Mouse (Mus musculus) small intestine, adult 2 months (tissue): ENCODE measurements around the gene Lrrc41.

Experiments used
- CTCF ChIP-seq: fragments of 200-500 bp; IDR thresholded peaks from 2 replicates; pipeline ENCODE4 v1.5.1; 2012; ENCODE audit warnings: low read depth, mild to moderate bottlenecking, control low read depth, inconsistent platforms, low read length, moderate library complexity, mixed read lengths; ENCODE audit not compliant: insufficient replicate concordance, insufficient read length; ENCODE audit errors: extremely low read depth
- POLR2A ChIP-seq: fragments of 200-500 bp; IDR thresholded peaks from 2 replicates; pipeline ENCODE4 v1.6.1; 2012; ENCODE audit warnings: low read depth, mild to moderate bottlenecking, control low read depth, inconsistent platforms, low read length, moderate library complexity

GRCm38 (mm10) chr4:116105278-116105677 lies 30.2 kb downstream of the Lrrc41 start:
- TF ChIP-seq CTCF, result no peak
- no peak for TF ChIP-seq POLR2A
